Mouse (Mus musculus) layer of hippocampus, adult 18-20 months (tissue): ENCODE results near the gene Krtap4-6. TPM values are rescaled to one million over a fixed set of nuclear protein-coding genes. Genes with fewer than 3 reads are reported as not detected.

ENCODE experiments used
- total RNA-seq, 2 experiments: library from RNA; stranded (reverse); gene quantifications; 2 replicates each; pipeline ENCODE4 v1.2.3; 2021

Krtap4-6 gene
- total RNA-seq, 2 experiments from 2014 or later, result not detected

Other genes with a start within 250 kb of the Krtap4-6 start
- gene Krt12, start 243.7 kb downstream of the Krtap4-6 start, total RNA-seq, result 1 to 10 TPM; 1.0 to 1.1 TPM
- not detected for gene Krt20, start 227.8 kb downstream of the Krtap4-6 start, total RNA-seq
- not detected for gene Krt23, start 172.8 kb downstream of the Krtap4-6 start, total RNA-seq
- not detected for gene Krt39, start 144.6 kb downstream of the Krtap4-6 start, total RNA-seq
- not detected for gene Krt40, start 122.8 kb downstream of the Krtap4-6 start, total RNA-seq
- gene Krtap3-3, start 115.1 kb downstream of the Krtap4-6 start, total RNA-seq, result not detected
- not detected for gene Krtap3-2, start 109.1 kb downstream of the Krtap4-6 start, total RNA-seq
- gene Gm11939, start 106.5 kb downstream of the Krtap4-6 start, total RNA-seq, result not detected
- not detected for gene Krtap3-1, start 99.3 kb downstream of the Krtap4-6 start, total RNA-seq
- gene Krtap1-5, start 84.9 kb downstream of the Krtap4-6 start, total RNA-seq, result not detected
- not detected for gene Krtap1-4, start 82.3 kb downstream of the Krtap4-6 start, total RNA-seq
- gene Krtap1-3, start 74.6 kb downstream of the Krtap4-6 start, total RNA-seq, result not detected
- gene Krtap9-3, start 67.9 kb downstream of the Krtap4-6 start, total RNA-seq, result not detected
- gene Gm11938, start 62.7 kb downstream of the Krtap4-6 start, total RNA-seq, result not detected
- gene Gm11937, start 55.8 kb downstream of the Krtap4-6 start, total RNA-seq, result not detected
- gene Krtap2-4, start 51.1 kb downstream of the Krtap4-6 start, total RNA-seq, result not detected
- gene Gm11562, start 45.5 kb downstream of the Krtap4-6 start, total RNA-seq, result not detected
- not detected for gene Krtap4-1, start 37.7 kb downstream of the Krtap4-6 start, total RNA-seq
- not detected for gene Krtap4-2, start 30.9 kb downstream of the Krtap4-6 start, total RNA-seq
- not detected for gene Krtap4-7, start 21.9 kb downstream of the Krtap4-6 start, total RNA-seq
- not detected for gene Gm11555, start 15.7 kb downstream of the Krtap4-6 start, total RNA-seq
- gene Gm11563, start 7.0 kb downstream of the Krtap4-6 start, total RNA-seq, result not detected
- not detected for gene Gm14190, start 24.8 kb upstream of the Krtap4-6 start, total RNA-seq
- gene Gm14180, start 68.3 kb upstream of the Krtap4-6 start, total RNA-seq, result not detected
- gene Gm11595, start 107.0 kb upstream of the Krtap4-6 start, total RNA-seq, result not detected
- gene Krtap4-8, start 114.7 kb upstream of the Krtap4-6 start, total RNA-seq, result not detected
- not detected for gene Krtap4-9, start 119.2 kb upstream of the Krtap4-6 start, total RNA-seq
- gene Gm11596, start 127.5 kb upstream of the Krtap4-6 start, total RNA-seq, result not detected
- gene Gm11569, start 133.0 kb upstream of the Krtap4-6 start, total RNA-seq, result not detected
- gene Gm11554, start 138.5 kb upstream of the Krtap4-6 start, total RNA-seq, result not detected
- not detected for gene Krtap4-13, start 143.9 kb upstream of the Krtap4-6 start, total RNA-seq
- gene Gm11564, start 149.7 kb upstream of the Krtap4-6 start, total RNA-seq, result not detected
- not detected for gene 2300003K06Rik, start 172.1 kb upstream of the Krtap4-6 start, total RNA-seq
- gene Krtap4-16, start 185.6 kb upstream of the Krtap4-6 start, total RNA-seq, result not detected
- gene Gm11568, start 192.0 kb upstream of the Krtap4-6 start, total RNA-seq, result not detected
- gene Gm11559, start 198.5 kb upstream of the Krtap4-6 start, total RNA-seq, result not detected
- gene Krtap9-1, start 207.4 kb upstream of the Krtap4-6 start, total RNA-seq, result not detected
- gene Gm11567, start 213.2 kb upstream of the Krtap4-6 start, total RNA-seq, result not detected
- gene Krtap31-1, start 242.0 kb upstream of the Krtap4-6 start, total RNA-seq, result not detected
- not detected for gene Gm11565, start 248.8 kb upstream of the Krtap4-6 start, total RNA-seq